Mouse (Mus musculus) C2C12 (cell line): Measurements from ENCODE around the gene Dnajc13.

ENCODE experiments used
- CEBPB ChIP-seq: IDR thresholded peaks from one replicate; pipeline ENCODE4 v1.6.1; 2011; ENCODE audit warnings: low read depth, mild to moderate bottlenecking, control low read depth, moderate library complexity
- CTCF ChIP-seq: IDR thresholded peaks from one replicate; pipeline ENCODE4 v1.5.1; 2011; ENCODE audit not compliant: control insufficient read depth, insufficient read depth, insufficient read length
- FOSL1 ChIP-seq: IDR thresholded peaks from one replicate; pipeline ENCODE4 v1.8.0; 2011; ENCODE audit warnings: mild to moderate bottlenecking, low read length; ENCODE audit not compliant: poor library complexity, insufficient read depth, severe bottlenecking
- MAX ChIP-seq: IDR thresholded peaks from one replicate; pipeline ENCODE4 v1.6.1; 2011; ENCODE audit warnings: mild to moderate bottlenecking, control low read depth
- MYOD1 ChIP-seq: IDR thresholded peaks from one replicate; pipeline ENCODE4 v1.6.1; 2011; ENCODE audit warnings: low read depth; ENCODE audit not compliant: control insufficient read depth, insufficient read length
- MYOG ChIP-seq: IDR thresholded peaks from one replicate; pipeline ENCODE4 v1.6.1; 2011; ENCODE audit not compliant: control insufficient read depth, insufficient read length; ENCODE audit errors: extremely low read depth
- USF1 ChIP-seq: IDR thresholded peaks from one replicate; pipeline ENCODE4 v1.6.1; 2011; ENCODE audit warnings: low read depth, mild to moderate bottlenecking, control low read depth, moderate library complexity

DNA sequence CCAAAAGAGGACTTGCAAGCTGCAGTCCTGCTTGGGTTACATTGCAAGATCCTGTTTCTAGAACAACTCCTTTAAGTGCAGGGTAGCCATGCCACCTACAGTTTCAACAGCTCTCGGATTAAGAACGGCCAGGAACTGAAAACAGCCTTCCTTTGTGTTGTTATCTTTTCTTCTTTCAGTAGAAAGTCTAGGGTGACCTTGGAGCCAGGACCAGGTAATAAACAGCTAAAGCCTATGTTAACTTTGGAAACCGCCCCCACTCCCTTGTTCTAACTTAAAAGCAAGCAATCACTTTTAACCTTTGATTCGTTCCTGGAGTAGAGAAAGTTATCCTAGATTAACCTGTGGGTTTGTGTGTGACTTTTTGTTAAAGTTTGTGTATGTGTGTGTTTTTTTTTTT is 41.6 kb upstream of the Dnajc13 start:
- TF ChIP-seq CTCF, result no peak
- TF ChIP-seq MAX, result no peak
- TF ChIP-seq MYOD1, result no peak
- TF ChIP-seq FOSL1, result no peak
- no peak for TF ChIP-seq MYOG
- no peak for TF ChIP-seq USF1
- TF ChIP-seq CEBPB, result no peak
